Mouse (Mus musculus): ENCODE measurements around the gene Crtc2.

DNA sequence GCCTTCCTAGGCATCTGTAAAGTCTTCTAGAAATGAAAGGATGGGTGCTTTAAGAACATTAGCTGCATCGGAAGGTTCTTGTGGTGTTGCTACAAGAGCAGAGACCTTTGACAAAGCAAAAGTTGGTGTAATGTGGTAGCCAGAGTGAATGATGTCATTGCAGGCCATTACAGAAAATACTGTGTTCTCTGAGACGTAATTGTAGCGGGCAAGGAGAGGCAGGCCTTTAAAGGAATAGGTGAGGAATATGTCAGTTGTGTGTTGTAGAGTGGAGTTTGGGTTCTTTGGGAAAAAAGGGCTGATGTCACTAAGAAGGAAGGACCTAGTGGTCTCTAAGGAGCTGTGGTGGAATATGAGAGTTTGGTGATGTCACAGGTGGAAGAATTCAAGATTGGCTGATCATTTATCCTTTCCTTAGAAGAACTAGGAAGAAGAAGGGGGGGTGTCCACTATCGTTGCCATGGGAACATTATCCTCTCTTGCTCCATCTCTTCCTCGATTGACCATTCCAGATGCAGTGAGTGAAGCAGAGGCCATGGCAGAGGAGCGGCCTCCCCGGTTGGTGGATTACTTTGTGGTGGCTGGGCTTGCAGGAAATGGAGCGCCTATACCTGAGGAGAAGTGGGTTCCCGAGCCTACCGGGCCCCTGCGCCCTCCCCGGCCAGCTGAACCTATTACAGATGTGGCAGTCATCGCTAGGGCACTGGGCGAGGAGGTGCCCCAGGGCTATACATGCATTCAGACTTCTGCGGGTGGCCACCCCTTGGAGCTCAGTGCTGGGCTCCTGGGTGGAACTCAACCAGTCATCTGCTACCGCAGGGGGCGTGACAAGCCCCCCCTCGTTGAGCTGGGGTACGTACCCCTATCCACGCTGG, 13.2 kb downstream of the Crtc2 start:
- TF ChIP-seq POLR2A (IDR thresholded peaks at IDR 0.05; ENCODE audit: control insufficient read depth, extremely low read depth, insufficient read depth, low read length, poor library complexity), result no peak
- TF ChIP-seq CTCF (IDR thresholded peaks at IDR 0.05; ENCODE audit: borderline replicate concordance, control insufficient read depth, extremely low read depth, insufficient read depth, low read length, poor library complexity), result no peak

Data from thymus, adult 2 months (tissue).